Mouse (Mus musculus) brown adipose tissue, adult 24 weeks (tissue): ENCODE results near the gene Sec24a. TPM values are rescaled to one million over a fixed set of nuclear protein-coding genes. Genes with fewer than 3 reads are reported as not detected.
"Not testable (repeated sequence)": the region's sequence is repeated elsewhere in the genome, so short reads cannot be mapped to it uniquely, and the experiment has no call there.

Experiments
- H3K27ac ChIP-seq: fragments of 200-500 bp; replicated peaks from 2 replicates; pipeline ENCODE4 v1.5.1; 2012; ENCODE audit warnings: low read depth, mild to moderate bottlenecking, low read length
- H3K4me1 ChIP-seq: fragments of 200-500 bp; 2 replicates; pipeline ENCODE4 v1.6.1; 2012; ENCODE audit warnings: low read length, mixed read lengths; ENCODE audit not compliant: control insufficient read depth, insufficient read depth, insufficient read length
- H3K4me3 ChIP-seq: fragments of 200-500 bp; 2 replicates; pipeline ENCODE4 v1.5.1; 2012; ENCODE audit warnings: low read depth, mild to moderate bottlenecking, low read length, moderate library complexity; ENCODE audit not compliant: insufficient read depth
- polyA plus RNA-seq: library from polyadenylated mRNA; stranded (reverse); fragments of >200 nt; gene quantifications from 2 replicates; pipeline ENCODE4 v1.2.4, GENCODE M21; 2012; ENCODE audit not compliant: missing spikeins, insufficient read depth, insufficient read length

Gene Sec24a
- polyA plus RNA-seq, 1 experiment = 12.5 TPM

DNA sequence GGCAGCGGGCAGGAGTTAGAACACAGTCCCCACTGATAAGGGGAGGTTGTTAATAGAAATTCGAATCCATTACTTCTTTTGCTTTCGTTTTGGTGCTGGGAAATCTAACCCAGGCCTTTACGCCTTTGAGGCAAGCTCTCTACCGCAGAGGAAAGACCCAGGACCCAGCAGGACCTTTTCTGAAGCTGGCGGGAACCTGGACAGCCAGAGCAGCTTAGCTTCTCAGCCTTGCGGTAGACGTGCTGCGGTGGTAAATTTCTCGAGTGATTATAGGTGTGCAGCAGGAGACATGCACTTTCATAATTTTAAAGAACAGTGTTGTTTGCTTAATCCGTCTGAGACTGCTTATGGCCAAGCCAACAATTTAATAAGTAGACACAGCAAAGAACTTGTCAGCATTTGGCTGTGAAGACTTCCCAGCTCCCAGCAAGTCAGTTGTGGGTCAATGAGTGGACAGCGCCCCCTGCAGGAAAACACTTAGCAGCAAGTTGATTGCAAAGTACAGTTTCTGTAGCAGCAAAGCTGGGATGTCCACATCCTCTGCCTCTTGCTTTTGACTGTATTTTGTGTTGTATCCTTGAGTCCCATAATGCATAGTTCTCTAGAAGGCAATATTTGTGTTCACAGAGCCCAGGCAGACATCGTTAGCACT is 82.0 kb downstream of the Sec24a start:
- H3K27ac ChIP-seq = no peak overlapping the region
- no peaks in the 10 kb centered on the region for H3K4me1 ChIP-seq
- no peak overlapping the region for H3K4me3 ChIP-seq

GRCm38 (mm10) chr11:51679466-51679865 is 84.0 kb downstream of the Sec24a start:
- H3K4me1 ChIP-seq = no peaks in the 10 kb centered on the region
- H3K27ac ChIP-seq = no peak overlapping the region
- H3K4me3 ChIP-seq = no peak overlapping the region

- H3K4me3 ChIP-seq = no peak overlapping the region
- no peak overlapping the region for H3K27ac ChIP-seq
- H3K4me1 ChIP-seq = no peaks in the 10 kb centered on the region
Measured at GRCm38 (mm10) chr11:51677737-51678418, 85.6 kb downstream of the Sec24a start.

GRCm38 (mm10) chr11:51675386-51675785 is 88.0 kb downstream of the Sec24a start:
- no peak overlapping the region for H3K4me3 ChIP-seq
- no peaks in the 10 kb centered on the region for H3K4me1 ChIP-seq
- H3K27ac ChIP-seq = no peak overlapping the region

- Histone ChIP-seq H3K4me1 (no peaks in the 10 kb centered on the region), H3K27ac (no peak overlapping the region), H3K4me3 (no peak overlapping the region)
Measured at GRCm38 (mm10) chr11:51673291-51673690, 90.1 kb downstream of the Sec24a start.

- no peak overlapping the region for H3K4me3 ChIP-seq
- no peaks in the 10 kb centered on the region for H3K4me1 ChIP-seq
- no peak overlapping the region for H3K27ac ChIP-seq
Measured at GRCm38 (mm10) chr11:51671376-51671775, 92.1 kb downstream of the Sec24a start.

DNA sequence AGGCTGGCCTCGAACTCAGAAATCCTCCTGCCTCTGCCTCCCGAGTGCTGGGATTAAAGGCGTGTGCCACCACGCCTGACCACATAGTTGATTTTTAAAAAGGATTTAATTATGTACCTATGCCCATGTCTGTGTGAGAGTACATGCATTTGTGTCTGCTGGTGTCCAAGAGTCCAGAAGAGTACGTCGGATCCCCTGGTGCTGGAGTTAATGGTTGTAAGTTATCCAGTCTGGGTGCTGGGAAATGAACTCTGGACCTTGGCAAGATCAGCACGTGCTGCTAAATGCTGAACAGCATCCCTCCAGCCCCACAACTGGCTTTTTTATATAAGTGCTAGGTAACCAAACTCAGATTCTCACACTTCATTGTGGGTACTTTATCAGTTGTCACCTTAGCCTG is 92.6 kb downstream of the Sec24a start:
- H3K4me1 ChIP-seq = no peaks in the 10 kb centered on the region
- no peak overlapping the region for H3K27ac ChIP-seq
- H3K4me3 ChIP-seq = no peak overlapping the region

DNA sequence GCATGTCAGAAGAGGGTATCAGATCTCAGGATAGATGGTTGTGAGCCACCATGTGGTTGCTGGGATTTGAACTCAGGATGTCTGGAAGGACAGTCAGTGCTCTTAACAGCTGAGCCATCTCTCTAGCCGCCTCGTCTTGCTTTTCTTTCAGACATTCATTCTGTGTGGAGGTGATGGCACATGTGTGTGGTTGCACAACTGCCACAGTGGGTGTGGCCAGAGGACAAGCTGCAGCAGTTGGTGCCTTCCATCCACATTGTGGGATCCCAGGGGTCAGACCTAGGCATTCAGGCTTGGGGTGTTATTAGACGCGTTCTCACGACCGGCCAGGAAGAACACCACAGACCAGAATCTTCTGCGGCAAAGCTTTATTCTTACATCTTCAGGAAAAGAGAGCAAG is 98.7 kb downstream of the Sec24a start:
- H3K4me3 ChIP-seq, H3K4me1 ChIP-seq, H3K27ac ChIP-seq: not testable (repeated sequence)

DNA sequence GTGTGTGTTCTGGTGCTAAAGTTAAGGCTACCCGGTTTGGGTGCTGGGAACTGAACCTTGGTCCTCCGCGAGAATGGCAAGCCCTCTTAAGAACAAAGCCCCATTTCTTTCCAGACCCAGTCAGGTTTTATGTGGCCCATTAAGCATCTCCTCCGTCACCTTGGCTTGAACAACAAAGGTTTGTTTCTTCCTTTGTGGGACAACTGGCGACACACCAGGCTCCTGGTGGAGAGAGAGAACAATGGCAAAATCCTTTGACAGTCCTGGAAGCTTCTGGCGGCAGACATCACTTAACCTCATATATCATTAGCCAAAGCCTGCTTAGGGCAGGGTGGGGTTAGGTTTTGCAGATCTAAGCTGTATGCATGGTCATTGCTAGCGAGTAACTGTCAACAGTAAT is 100.8 kb downstream of the Sec24a start:
- peaks cover 15% of the 10 kb centered on the region for H3K4me1 ChIP-seq
- no peak overlapping the region for H3K4me3 ChIP-seq
- H3K27ac ChIP-seq = no peak overlapping the region

DNA sequence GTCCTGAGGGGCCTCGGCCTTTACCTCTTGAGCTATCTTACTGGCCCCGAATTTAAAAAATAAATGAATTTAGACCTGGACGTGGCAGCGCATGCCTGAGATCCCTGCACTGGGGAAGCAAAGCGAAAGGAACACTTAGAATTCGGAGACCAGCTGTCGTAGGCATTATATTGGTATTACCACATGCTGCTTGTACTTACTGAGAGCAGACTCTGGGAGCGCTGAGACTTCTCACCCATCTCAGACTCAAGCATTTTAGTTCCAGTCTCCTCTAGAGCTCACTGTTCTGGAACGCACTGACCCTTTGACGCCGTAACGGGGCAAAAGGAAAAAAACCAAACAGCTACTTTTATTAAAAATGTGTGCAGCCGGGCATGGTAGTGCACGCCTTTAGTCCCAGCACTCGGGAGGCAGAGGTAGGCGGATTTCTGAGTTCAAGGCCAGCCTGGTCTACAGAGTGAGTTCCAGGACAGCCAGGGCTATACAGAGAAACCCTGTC is 101.5 kb downstream of the Sec24a start:
- Histone ChIP-seq H3K4me1 (peaks cover 20% of the 10 kb centered on the region), H3K27ac (no peak overlapping the region)

GRCm38 (mm10) chr11:51658705-51659104 is 104.7 kb downstream of the Sec24a start:
- H3K27ac ChIP-seq = 0 out of 2 replicates have a peak overlapping the region, but pooled peaks have one; percentile 31
- peaks cover 33% of the 10 kb centered on the region for H3K4me1 ChIP-seq
- no peak overlapping the region for H3K4me3 ChIP-seq

More for the DNA sequence above, 101.5 kb downstream of the Sec24a start:
- H3K4me3 ChIP-seq = no peak overlapping the region

GRCm38 (mm10) chr11:51658291-51658690 is 105.1 kb downstream of the Sec24a start:
- H3K4me1 ChIP-seq = peaks cover 33% of the 10 kb centered on the region
- H3K27ac ChIP-seq = 0 out of 2 replicates have a peak overlapping the region, but pooled peaks have one; percentile 47
- no peak overlapping the region for H3K4me3 ChIP-seq

- H3K27ac ChIP-seq = no peak overlapping the region; the same call in 1 of the 2 replicates
- H3K4me1 ChIP-seq = peaks cover 30% of the 10 kb centered on the region
Measured at GRCm38 (mm10) chr11:51656798-51657521, 106.5 kb downstream of the Sec24a start.

DNA sequence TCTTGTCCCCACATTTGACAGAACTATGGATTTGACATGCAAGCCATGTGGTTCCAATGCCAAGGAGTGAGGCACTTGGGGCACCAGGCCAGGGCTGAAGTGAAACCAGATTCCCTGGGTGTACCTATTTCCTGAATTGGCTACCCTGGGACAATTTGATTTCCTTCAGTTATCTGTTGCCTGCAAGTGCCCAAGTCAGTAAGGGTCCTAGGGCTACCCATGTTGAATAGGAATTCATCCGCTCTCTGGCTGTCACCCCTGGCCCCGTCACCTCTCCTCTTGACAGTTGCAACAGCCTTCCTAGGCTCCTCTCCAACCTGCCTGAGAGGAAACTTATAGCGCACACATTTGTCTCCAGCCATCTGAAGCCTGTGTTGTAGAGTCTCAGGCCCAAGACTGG is 108.5 kb downstream of the Sec24a start:
- peaks cover 30% of the 10 kb centered on the region for H3K4me1 ChIP-seq
- no peak overlapping the region for H3K4me3 ChIP-seq
- H3K27ac ChIP-seq = peak overlapping the region; percentile 60

More at GRCm38 (mm10) chr11:51656798-51657521, 106.5 kb downstream of the Sec24a start:
- H3K4me3 ChIP-seq = no peak overlapping the region

DNA sequence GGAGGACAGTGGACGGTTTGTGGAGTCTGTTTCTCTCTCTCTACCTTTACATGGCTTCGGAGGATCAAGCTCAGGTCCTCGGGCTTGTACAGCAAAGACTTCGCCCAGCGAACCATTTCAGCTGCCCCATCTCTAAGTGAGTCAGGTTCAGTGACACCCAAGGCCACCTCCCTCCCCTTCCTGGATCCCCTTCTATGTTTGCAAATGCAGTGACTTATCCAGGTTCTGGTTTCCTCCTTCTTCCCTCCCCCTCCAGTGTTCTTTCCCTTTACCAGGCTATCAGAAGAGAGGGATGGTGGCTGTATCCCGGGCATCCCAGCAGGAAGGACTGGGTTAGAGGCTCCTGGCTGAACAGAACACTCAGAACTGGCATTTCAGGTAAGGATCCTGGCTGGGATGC is 109.7 kb downstream of the Sec24a start:
- Histone ChIP-seq H3K4me3 (no peak overlapping the region), H3K27ac (no peak overlapping the region), H3K4me1 (peaks cover 21% of the 10 kb centered on the region)
